Mouse (Mus musculus): Measurements from ENCODE around the gene Ppm1j. TPM values are rescaled to one million over a fixed set of nuclear protein-coding genes. Genes with fewer than 3 reads are reported as not detected.

Ppm1j gene
- polyA plus RNA-seq, 1 experiment from 2014 or later: 19.9 TPM

DNA sequence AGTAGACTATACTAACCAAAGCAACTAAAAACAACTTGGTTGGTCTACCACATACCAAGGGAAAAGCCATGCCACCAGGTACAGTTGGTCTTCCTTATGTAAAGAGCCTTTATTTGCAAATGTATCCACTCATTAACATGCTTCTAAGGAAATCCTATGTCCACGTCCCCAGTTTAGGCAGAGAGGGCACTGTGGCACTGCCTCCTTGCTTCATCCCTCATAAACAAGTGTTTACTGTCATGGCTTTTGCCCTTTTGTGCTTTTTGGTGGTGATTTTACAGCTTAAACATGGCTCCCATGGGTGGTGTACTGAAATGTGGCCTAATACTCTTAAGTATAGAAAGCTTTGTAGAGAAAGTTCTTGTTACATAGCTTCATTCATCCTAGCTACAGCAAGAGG is 39.6 kb downstream of the Ppm1j start:
- Histone ChIP-seq H3K27ac (no peak overlapping the region), H3K4me3 (no peak overlapping the region)
- 65% methylated on average over 1 of the region's 1 CpGs for WGBS

GRCm38 (mm10) chr3:104822413-104822812 is 41.6 kb downstream of the Ppm1j start:
- H3K27me3 ChIP-seq (ENCODE audit: insufficient read depth, poor library complexity, severe bottlenecking): no peaks in the 10 kb centered on the region
- H3K36me3 ChIP-seq: peaks cover 27% of the 10 kb centered on the region
- 89% methylated on average over 3 of the region's 3 CpGs for WGBS
- H3K4me1 ChIP-seq: peaks cover 23% of the 10 kb centered on the region
- H3K4me3 ChIP-seq: no peak overlapping the region
- DNase-seq (ENCODE audit: low spot score): no peak
- H3K9me3 ChIP-seq: no peaks in the 10 kb centered on the region
- H3K27ac ChIP-seq: no peak overlapping the region

More for the DNA sequence above, 39.6 kb downstream of the Ppm1j start:
- no peaks in the 10 kb centered on the region for H3K27me3 ChIP-seq (ENCODE audit: insufficient read depth, poor library complexity, severe bottlenecking)
- no peaks in the 10 kb centered on the region for H3K9me3 ChIP-seq
- peaks cover 38% of the 10 kb centered on the region for H3K4me1 ChIP-seq
- no peak for DNase-seq (ENCODE audit: low spot score)
- H3K36me3 ChIP-seq: peaks cover 21% of the 10 kb centered on the region

Other genes starting within 250 kb of the Ppm1j start
- gene Slc16a1, start 142.4 kb upstream of the Ppm1j start, polyA plus RNA-seq (2016; fragmentation: Nextera tagmentation; extraction: Ambion mirVana): 76.5 and 91.2 TPM in 2 replicates
- 0.70 and 1.4 TPM in 2 replicates for gene Fam19a3, start 784 bp downstream of the Ppm1j start, polyA plus RNA-seq (2016; fragmentation: Nextera tagmentation; extraction: Ambion mirVana)
- 243 and 267 TPM in 2 replicates for gene Rhoc, start 7.3 kb downstream of the Ppm1j start, polyA plus RNA-seq (2016; fragmentation: Nextera tagmentation; extraction: Ambion mirVana)
- 42.2 and 54.0 TPM in 2 replicates for gene Mov10, start 37.5 kb downstream of the Ppm1j start, polyA plus RNA-seq (2016; fragmentation: Nextera tagmentation; extraction: Ambion mirVana)
- 27.0 and 32.2 TPM in 2 replicates for gene St7l, start 82.9 kb downstream of the Ppm1j start, polyA plus RNA-seq (2016; fragmentation: Nextera tagmentation; extraction: Ambion mirVana)
- gene Capza1, start 83.4 kb downstream of the Ppm1j start, polyA plus RNA-seq (2016; fragmentation: Nextera tagmentation; extraction: Ambion mirVana): 202 and 217 TPM in 2 replicates
- gene Wnt2b, start 180.9 kb downstream of the Ppm1j start, polyA plus RNA-seq (2016; fragmentation: Nextera tagmentation; extraction: Ambion mirVana): 1.3 and 1.6 TPM in 2 replicates

Data from heart, embryonic 10.5 days (tissue).